Mouse (Mus musculus) heart, postnatal 25 days (tissue): ENCODE results near the gene Acad11. TPM values are rescaled to one million over a fixed set of nuclear protein-coding genes. Genes with fewer than 3 reads are reported as not detected.

Experiments used
- DNase-seq: peaks from one replicate; pipeline ENCODE4 v3.0.0; 2022; ENCODE audit warnings: low spot score
- intact Hi-C: fragments of 180-260 bp; cut with DNase I; formaldehyde crosslinking; loops from one replicate; pipeline ENCODE4 v1.15.1; 2025
- total RNA-seq, 2 experiments: library from RNA; stranded (reverse); gene quantifications; 2 replicates each; pipeline ENCODE4 v1.2.3; 2021

Gene Acad11
- total RNA-seq, 2 experiments from 2014 or later, result 77.8 to 88.2 TPM

GRCm38 (mm10) chr9:104130141-104130755 lies 67.1 kb downstream of the Acad11 start:
- peak; percentile 44 for DNase-seq
- intact Hi-C loops, result no loop called here

GRCm38 (mm10) chr9:104140351-104140750 lies 77.2 kb downstream of the Acad11 start:
- DNase-seq, result no peak
- intact Hi-C loops, result no loop called here

GRCm38 (mm10) chr9:104142805-104143204 lies 79.6 kb downstream of the Acad11 start:
- intact Hi-C loops, result no loop called here
- DNase-seq, result no peak

GRCm38 (mm10) chr9:104144314-104144996 lies 81.3 kb downstream of the Acad11 start:
- no peak for DNase-seq
- intact Hi-C loops, result no loop called here

GRCm38 (mm10) chr9:104146683-104147082 lies 83.5 kb downstream of the Acad11 start:
- no peak for DNase-seq
- intact Hi-C loops, result no loop called here

- intact Hi-C loops, result no loop called here
- DNase-seq, result no peak
Measured at GRCm38 (mm10) chr9:104148969-104149368, 85.8 kb downstream of the Acad11 start.

GRCm38 (mm10) chr9:104152121-104152520 lies 88.9 kb downstream of the Acad11 start:
- DNase-seq, result no peak
- intact Hi-C loops, result no loop called here

GRCm38 (mm10) chr9:104155100-104155715 lies 92.0 kb downstream of the Acad11 start:
- intact Hi-C loops, result loop anchor here (5.0 kb wide), 1 partner anchor 78 kb away; no protein-coding TSS in a partner anchor
- DNase-seq, result no peak

GRCm38 (mm10) chr9:104156506-104156905 lies 93.3 kb downstream of the Acad11 start:
- no peak for DNase-seq
- intact Hi-C loops, result loop anchor here (5.0 kb wide), 1 partner anchor 79 kb away; no protein-coding TSS in a partner anchor

- intact Hi-C loops, result loop anchor here (5.0 kb wide), 1 partner anchor 80 kb away; no protein-coding TSS in a partner anchor
Measured at GRCm38 (mm10) chr9:104157291-104157690, 94.1 kb downstream of the Acad11 start.

GRCm38 (mm10) chr9:104161117-104161516 lies 97.9 kb downstream of the Acad11 start:
- intact Hi-C loops, result no loop called here
- no peak for DNase-seq

More at GRCm38 (mm10) chr9:104157291-104157690, 94.1 kb downstream of the Acad11 start:
- no peak for DNase-seq

- DNase-seq, result no peak
- intact Hi-C loops, result no loop called here
Measured at GRCm38 (mm10) chr9:104164194-104164593, 101.0 kb downstream of the Acad11 start.

- no peak for DNase-seq
- intact Hi-C loops, result no loop called here
Measured at GRCm38 (mm10) chr9:104165926-104166325, 102.7 kb downstream of the Acad11 start.

GRCm38 (mm10) chr9:104169986-104170385 lies 106.8 kb downstream of the Acad11 start:
- intact Hi-C loops, result no loop called here

GRCm38 (mm10) chr9:104171651-104172050 lies 108.5 kb downstream of the Acad11 start:
- intact Hi-C loops, result no loop called here
- DNase-seq, result no peak

More at GRCm38 (mm10) chr9:104169986-104170385, 106.8 kb downstream of the Acad11 start:
- no peak for DNase-seq

GRCm38 (mm10) chr9:104172342-104172741 lies 109.2 kb downstream of the Acad11 start:
- DNase-seq, result no peak
- intact Hi-C loops, result no loop called here

Other genes with a start within 250 kb of the Acad11 start
- 1 to 10 TPM; 2.1 to 3.5 TPM for gene Nphp3, start 60.8 kb upstream of the Acad11 start, total RNA-seq
- not detected for gene Gm28305, start 22.7 kb upstream of the Acad11 start, total RNA-seq
- gene Uba5, start 243 bp upstream of the Acad11 start, total RNA-seq, result 10 to 100 TPM; 15.9 to 16.1 TPM
- 1 to 10 TPM; 4.2 to 4.8 TPM for gene Ackr4, start 63.6 kb downstream of the Acad11 start, total RNA-seq
- 10 to 100 TPM; 34.0 to 36.3 TPM for gene Dnajc13, start 199.6 kb downstream of the Acad11 start, total RNA-seq